Mouse (Mus musculus) splenic B cell, adult 2 months (primary cell): ENCODE results near the gene Cxcr6.
A peak's percentile ranks its signal among the peaks of the same experiment; 100 is the strongest.
"Not testable (repeated sequence)": the region's sequence is repeated elsewhere in the genome, so short reads cannot be mapped to it uniquely, and the experiment has no call there.

Source experiments
- DNase-seq: peaks from one replicate; pipeline ENCODE4 v3.0.0-alpha.2; 2011; ENCODE audit warnings: low read depth, low spot score
- H3K27me3 ChIP-seq: 2 replicates; pipeline ENCODE4 v1.6.1; 2012; ENCODE audit warnings: mild to moderate bottlenecking, low read length, moderate library complexity, mixed read lengths; ENCODE audit not compliant: control insufficient read depth, poor library complexity, insufficient read depth, severe bottlenecking
- H3K36me3 ChIP-seq: 2 replicates; pipeline ENCODE4 v1.6.1; 2012; ENCODE audit warnings: mild to moderate bottlenecking, low read length, moderate library complexity, mixed read lengths; ENCODE audit not compliant: control insufficient read depth, poor library complexity, insufficient read depth, severe bottlenecking

Gene Cxcr6

DNA sequence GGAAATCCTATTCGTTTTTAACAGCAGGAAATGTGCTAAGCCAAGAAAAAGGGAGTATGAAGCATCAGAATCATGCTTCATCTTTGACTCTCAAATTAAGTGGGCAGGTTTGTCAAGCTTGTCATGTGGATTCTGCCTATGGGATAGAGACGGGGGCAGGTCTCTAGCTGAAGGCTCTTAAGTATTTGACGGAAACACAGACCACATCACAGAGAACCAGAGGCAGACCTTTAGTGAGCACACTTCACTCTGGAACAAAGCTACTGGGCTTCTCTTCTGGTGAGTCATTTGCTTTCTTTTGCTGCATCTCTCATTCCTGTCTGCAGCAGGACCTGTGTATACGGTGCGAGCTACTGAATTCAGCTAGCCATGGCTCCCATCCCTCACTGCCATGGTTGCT lies at the start of gene Cxcr6:
Cxcr6 (plus strand) TSS at position 209 of the 400 bp plus-strand sequence.
- no peak for DNase-seq
- Histone ChIP-seq H3K36me3 (no peaks in the 10 kb centered on the region; the same call in none of the 2 replicates), H3K27me3 (no peaks in the 10 kb centered on the region)

DNA sequence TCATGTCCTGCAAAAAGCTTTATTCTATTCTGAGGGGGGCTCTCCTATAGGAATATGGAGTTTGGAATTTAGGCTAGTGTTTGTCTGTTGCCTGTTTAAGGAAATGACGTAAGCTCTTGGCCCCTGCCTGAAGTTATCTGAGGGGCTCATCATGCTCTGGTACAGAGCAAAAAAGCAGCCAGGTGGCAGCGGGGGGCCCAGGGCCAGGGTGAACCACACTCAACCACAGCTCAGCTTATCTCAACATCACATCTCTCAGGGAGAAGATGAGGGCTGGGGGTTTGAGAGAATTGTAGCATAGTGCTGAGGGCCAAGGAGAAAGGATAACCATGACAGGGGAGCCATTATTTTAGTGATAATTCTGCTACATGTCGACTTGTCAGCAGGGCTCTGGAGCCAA lies 49.5 kb upstream of the Cxcr6 start:
- H3K36me3 ChIP-seq = no peaks in the 10 kb centered on the region
- DNase-seq = no peak
- no peaks in the 10 kb centered on the region for H3K27me3 ChIP-seq

DNA sequence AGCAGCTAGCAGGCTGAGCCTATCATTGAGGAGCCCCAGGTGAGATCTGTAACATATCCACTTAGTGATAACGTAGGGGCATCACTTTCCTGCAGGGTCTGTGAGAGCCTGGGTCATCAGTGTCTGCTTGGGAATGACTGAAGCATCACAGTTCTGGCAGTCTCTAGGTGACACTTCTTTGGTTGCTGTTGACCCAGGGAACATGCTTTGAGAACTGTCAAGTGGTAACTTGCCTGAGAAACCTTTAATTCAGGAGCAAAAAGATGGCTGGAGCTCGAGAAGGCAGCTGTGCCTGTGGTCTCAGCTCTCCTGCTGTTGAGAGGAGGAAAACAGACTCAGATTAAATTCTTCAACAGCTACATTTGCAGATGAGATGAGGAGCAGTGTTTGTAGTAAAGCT lies 48.9 kb upstream of the Cxcr6 start:
- no peaks in the 10 kb centered on the region for H3K36me3 ChIP-seq
- no peaks in the 10 kb centered on the region for H3K27me3 ChIP-seq
- no peak for DNase-seq

DNA sequence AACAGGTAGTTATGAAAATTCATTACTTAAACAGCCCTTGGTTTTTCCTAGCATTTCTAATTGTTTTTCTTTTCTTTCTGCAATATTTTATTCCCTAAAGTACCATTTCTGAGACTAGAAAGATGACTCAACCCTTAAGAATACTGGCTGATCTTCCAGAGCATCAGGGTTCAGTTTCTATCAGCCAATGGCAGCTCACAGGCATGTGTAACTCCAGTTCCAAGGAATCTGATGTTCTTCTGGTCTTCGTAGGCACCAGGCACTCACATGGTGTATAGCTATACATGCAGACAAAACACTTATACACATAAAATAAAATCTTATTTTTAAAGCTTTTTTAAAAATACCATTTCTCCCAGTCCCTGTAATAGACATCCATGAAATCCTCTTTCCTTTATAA lies 48.1 kb upstream of the Cxcr6 start:
- DNase-seq = no peak
- no peaks in the 10 kb centered on the region for H3K36me3 ChIP-seq
- no peaks in the 10 kb centered on the region for H3K27me3 ChIP-seq

DNA sequence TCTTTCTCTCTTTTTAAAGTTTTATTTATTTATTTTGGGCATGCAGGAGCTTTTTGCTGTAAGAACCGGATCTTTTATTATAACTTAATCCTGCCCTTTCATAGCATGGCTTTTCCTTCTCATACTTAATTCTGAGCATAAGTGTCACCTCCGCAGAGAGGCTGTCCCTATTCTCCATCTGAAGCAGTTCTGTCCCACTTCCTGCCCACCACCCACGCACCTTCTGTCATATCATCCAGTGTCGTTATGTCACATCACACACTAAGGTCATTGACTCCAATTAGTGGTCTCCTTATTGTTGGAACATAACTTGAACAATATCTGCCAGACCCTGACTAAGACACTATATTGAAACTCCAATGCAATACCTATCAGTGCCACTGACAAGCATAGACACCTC lies 47.6 kb upstream of the Cxcr6 start:
- Histone ChIP-seq H3K27me3 (no peaks in the 10 kb centered on the region), H3K36me3 (no peaks in the 10 kb centered on the region)
- DNase-seq = no peak

DNA sequence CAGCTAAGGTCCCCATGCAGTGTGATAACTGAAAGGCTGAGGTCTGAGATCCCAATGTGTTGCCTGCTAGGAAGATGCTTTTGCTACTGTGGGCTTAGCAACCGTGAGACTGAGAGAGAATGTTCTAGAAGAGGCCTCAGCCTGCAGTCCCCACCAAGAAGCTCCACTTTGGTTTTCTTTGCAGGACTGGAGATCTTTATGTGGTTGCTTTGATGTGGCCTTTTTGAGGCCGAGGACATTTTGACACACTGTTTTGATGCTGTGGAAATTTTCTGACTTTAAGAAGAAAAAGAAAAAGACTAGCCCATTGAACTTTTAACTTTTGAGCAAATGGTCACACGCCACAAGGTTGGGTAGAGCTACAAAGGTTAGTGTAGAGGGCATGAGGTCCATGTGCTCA lies 45.5 kb upstream of the Cxcr6 start:
- DNase-seq = no peak
- H3K36me3 ChIP-seq = no peaks in the 10 kb centered on the region

DNA sequence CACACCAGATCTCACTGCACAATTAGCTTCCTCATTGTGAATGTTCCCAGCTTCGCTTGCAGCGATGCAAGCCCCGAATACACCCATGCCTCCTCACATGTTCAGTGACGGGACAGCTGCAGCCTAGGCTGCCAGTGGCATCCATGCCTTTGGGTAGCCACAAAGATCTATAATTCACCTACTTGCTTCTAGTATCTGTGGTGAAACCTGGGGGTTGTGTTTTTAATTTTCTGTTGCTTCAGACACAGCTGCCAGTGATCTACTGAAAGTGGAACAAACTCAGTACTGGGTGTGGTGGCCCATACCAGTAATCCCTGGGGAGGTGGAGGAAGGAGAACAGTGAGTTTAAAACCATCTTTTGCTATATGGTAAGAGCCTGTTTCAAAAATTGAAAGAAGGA lies 43.4 kb upstream of the Cxcr6 start:
- H3K27me3 ChIP-seq = no peaks in the 10 kb centered on the region
- DNase-seq = peak; percentile 81
- no peaks in the 10 kb centered on the region for H3K36me3 ChIP-seq

More for the DNA sequence above, 45.5 kb upstream of the Cxcr6 start:
- H3K27me3 ChIP-seq = no peaks in the 10 kb centered on the region

DNA sequence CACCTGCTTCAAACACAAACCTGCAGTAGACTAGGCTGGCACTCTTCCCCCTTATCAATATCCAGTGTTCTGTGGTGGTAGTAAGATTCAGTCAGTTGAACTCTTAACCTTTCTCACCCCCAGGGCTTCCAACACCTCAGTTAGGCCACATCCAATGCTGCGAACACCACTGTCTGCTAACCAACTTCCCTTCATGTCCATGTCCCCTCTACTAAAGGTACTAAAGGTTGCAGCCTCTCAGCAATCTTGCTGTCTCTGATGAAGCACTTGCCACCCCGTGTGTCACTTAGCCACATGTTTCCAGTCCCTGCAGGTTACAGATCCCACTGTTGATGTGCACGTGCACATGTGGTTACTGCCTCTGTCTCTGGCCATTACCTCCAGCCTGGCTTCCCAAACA lies 42.5 kb upstream of the Cxcr6 start:
- DNase-seq = no peak
- Histone ChIP-seq H3K27me3 (no peaks in the 10 kb centered on the region), H3K36me3 (no peaks in the 10 kb centered on the region)

DNA sequence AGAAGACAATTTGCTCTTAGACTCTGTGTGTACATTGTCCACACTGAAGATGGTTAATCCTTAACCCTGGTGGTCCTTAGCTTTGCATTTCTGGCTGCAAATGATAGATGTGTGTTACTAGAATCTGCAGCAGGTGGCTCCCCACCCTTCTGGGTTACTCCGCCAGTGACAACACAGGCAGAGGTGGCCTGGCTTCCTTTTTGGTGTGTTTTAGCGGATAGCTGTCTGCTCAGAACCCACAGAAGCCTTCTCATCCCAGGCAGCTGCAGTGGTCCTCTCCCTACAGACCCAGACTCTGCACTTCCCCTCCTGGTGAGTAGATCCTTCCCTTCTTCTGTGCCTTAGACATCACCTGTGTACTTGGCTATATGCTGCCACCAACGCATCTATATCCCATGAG lies 39.3 kb upstream of the Cxcr6 start:
- no peak for DNase-seq
- Histone ChIP-seq H3K27me3 (no peaks in the 10 kb centered on the region), H3K36me3 (no peaks in the 10 kb centered on the region)

DNA sequence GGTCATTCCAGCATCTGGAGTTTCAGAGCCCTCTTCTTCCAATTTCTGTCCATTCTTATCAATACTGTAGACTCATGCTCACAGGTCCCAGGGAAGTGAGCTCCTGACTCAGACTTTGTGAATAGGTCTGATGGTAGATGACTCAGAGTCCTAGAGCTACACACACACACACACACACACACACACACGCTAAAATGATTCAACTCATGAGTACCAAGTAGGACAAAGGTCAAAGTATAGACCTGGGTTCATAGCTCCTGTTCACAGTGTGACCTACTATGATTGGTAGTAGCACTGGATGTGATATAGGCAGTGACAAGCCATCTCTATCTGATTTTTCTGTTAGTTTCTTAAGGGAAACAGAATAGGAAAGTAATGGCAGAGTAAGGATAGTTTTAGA lies 37.8 kb upstream of the Cxcr6 start:
- H3K36me3 ChIP-seq = no peaks in the 10 kb centered on the region
- no peak for DNase-seq
- H3K27me3 ChIP-seq = no peaks in the 10 kb centered on the region

DNA sequence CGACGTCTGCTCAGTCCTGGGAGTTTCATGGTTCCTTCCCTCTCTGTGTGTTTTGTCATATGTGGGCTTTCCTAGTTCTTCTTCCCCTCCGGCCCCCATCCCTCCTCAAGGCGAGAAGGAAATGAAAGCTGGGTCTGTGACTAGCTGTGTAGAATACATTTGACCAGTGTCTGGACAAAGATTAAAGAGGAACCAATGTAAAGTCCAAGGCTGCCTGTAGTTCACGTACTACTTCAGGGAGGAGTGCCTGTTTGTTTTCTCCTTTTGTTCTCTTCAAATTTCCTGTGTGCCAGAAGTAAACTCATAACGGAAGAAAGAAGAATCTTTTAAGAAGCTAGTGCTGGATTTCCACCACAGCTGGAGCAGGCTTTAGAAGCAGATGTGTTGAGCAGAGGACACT lies 36.7 kb upstream of the Cxcr6 start:
- peak; percentile 43 for DNase-seq
- H3K36me3 ChIP-seq = no peaks in the 10 kb centered on the region
- H3K27me3 ChIP-seq = no peaks in the 10 kb centered on the region

DNA sequence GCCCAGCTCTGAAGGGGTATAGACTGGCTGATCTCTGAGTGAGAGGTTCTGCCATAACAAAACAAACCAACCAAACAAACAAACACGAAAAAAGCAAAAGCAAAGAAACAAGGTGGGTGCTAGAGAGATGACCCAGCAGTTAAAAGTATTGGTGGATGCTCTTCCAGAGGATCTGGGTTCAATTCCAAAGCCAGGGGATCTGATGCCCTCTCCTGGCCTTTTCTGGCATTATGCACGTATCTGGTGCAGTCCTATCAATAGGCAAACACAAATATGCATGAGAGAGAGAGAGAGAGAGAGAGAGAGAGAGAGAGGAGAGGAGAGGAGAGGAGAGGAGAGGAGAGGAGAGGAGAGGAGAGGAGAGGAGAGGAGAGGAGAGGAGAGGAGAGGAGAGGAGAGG lies 33.0 kb upstream of the Cxcr6 start:
- not testable (repeated sequence) for H3K36me3 ChIP-seq, H3K27me3 ChIP-seq
- peak; percentile 60 for DNase-seq

DNA sequence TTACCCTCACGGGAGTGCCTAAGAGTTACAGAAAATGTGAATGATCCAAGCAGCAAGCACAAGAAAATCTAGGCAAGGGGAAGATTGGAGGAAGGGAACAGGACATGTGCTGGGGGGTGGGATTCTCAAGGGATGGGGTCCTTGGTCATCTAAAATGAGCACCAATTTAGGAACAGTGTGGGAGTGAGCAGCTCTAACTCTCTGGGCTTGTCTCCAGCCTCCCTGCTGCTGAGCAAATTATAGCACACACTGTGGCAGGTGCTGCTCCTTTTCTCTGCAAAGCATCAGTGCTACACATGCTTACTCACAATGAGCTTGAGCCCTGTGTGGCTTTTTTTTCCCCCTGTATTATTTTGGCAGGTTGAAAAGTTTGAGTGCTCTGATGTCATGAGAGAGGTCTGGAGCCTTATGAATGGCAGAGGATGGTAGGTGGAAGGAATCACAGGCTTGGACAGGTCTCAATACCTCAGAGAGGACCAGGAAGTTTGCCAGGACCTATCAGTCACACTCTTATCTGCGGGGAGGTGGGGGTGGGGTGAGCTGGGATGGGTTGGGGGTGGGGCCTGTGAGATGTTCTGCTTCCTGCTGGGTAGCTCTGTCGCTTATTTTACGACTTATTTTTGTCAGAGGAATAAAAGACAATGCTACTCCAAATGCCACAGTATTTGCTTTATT lies 17.3 kb upstream of the Cxcr6 start:
- H3K36me3 ChIP-seq = peaks cover 20% of the 10 kb centered on the region
- no peaks in the 10 kb centered on the region for H3K27me3 ChIP-seq
- DNase-seq = no peak

DNA sequence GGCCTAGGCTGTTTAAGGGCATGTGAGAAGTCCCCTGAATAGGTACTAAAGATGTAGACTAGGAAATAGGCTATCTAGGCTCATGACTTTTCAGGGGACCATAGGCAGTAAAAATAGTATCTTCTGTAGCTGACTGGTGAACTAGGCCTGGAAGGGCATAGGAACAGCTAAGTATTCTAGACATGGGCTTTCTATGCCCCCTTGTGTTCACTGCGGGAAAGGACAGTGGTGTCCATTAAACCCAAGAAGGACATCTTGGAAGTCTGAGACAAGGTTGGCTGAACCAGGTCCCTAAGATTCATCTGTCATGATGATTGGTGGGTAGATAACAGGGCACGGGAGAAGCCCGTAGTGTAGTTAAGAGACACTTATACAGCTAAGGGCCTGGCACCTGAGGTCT lies 10.1 kb upstream of the Cxcr6 start:
- H3K36me3 ChIP-seq = peaks cover 20% of the 10 kb centered on the region
- DNase-seq = peak; percentile 79
- no peaks in the 10 kb centered on the region for H3K27me3 ChIP-seq

DNA sequence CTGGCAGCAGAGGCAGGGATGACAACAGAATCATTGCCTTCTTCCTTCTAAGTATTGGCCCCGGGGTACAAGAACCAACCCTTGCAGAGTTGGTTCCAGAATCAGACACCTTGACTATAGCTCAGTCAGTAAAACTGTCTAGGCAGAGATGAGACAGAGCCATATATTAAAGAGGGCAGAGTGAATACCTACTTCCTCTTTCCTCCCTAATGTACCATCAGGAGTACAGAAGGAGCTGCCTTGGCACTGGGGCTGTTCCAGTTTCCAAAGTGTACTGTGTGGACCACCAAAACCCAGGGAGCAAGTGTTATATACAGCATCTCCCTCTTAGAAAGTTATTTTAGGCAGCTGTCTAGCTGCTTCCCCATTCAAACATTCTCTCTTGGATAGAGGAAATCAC lies 4.7 kb upstream of the Cxcr6 start:
- peaks cover 2% of the 10 kb centered on the region for H3K36me3 ChIP-seq
- H3K27me3 ChIP-seq = no peaks in the 10 kb centered on the region
- DNase-seq = no peak

DNA sequence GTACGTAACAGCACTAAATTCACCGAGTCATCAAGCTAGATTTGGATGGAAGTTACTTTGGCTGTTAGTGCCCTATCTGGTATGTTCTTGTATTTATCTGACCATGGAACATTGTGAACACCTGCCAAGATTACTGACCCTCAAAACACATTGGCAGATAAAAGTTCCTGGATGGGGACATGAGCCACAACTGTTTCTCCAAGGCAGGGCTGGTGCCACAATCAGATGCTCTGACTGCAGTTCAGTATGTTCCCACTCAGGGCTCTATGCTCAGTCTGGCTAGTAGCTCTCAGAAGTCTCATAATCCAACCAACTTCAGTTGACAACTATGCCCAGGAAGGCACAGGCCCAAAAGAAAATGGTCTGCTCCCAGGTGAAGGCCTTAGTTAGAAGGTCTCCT lies 3.9 kb upstream of the Cxcr6 start:
- peaks cover 2% of the 10 kb centered on the region for H3K36me3 ChIP-seq
- no peak for DNase-seq

More for the DNA sequence above, 3.9 kb upstream of the Cxcr6 start:
- H3K27me3 ChIP-seq = no peaks in the 10 kb centered on the region
